Comparison of ENCODE assay signal across 8 mouse cellular contexts in genomic region chr8:110920773-110921277, GRCm38 (mm10). TPM values are rescaled to one million over a fixed set of nuclear protein-coding genes. Genes with fewer than 3 reads are reported as not detected.
DNase-seq lines count a peak whose midpoint lies in the region; ATAC-seq and TF ChIP-seq lines count a peak whose summit lies in the region.

No protein-coding gene starts in this region.

- no peak for DNase-seq in heart, postnatal 14 days
- DNase-seq in G1E (ENCODE audit: low spot score): no peak
- DNase-seq in forebrain, postnatal 0 days: no peak
- DNase-seq in yolk sac, embryonic 10.5 days (ENCODE audit: low spot score): no peak
- DNase-seq in adrenal gland, postnatal 4 days (ENCODE audit: low spot score in 2 of 2): no peak
- DNase-seq in cerebellum, postnatal 4 days (ENCODE audit: low spot score in 2 of 2): no peak

- peak overlapping the region; percentile 91 for H3K27ac ChIP-seq in heart, embryonic 12.5 days (ENCODE audit: poor library complexity, severe bottlenecking)
- 0 out of 2 replicates have a peak overlapping the region, but pooled peaks have one; percentile 76 for H3K27ac ChIP-seq in forebrain, postnatal 0 days (ENCODE audit: low read depth, low read length)
- no peak overlapping the region for H3K27ac ChIP-seq in macrophage

- peak overlapping the region; percentile 95 for H3K4me3 ChIP-seq in heart, embryonic 12.5 days
- H3K4me3 ChIP-seq in G1E (ENCODE audit: low read depth, low read length) (peak overlapping the region; percentile 88), macrophage (ENCODE audit: inconsistent target) (peak overlapping the region; percentile 54)
- peak overlapping the region; percentile 83 for H3K4me3 ChIP-seq in forebrain, postnatal 0 days (ENCODE audit: low read depth, low read length)

- no peaks in the 10 kb centered on the region for H3K27me3 ChIP-seq in heart, embryonic 12.5 days (replicated peaks)
- no peaks in the 10 kb centered on the region for H3K27me3 ChIP-seq in G1E (ENCODE audit: insufficient read depth, low read length)
- H3K27me3 ChIP-seq in forebrain, postnatal 0 days (ENCODE audit: insufficient read depth, low read length): no peaks in the 10 kb centered on the region

- H3K79me2 ChIP-seq in macrophage (ENCODE audit: inconsistent target): peaks cover 10% of the 10 kb centered on the region; the same call in 1 of the 2 replicates

- H3K4me1 ChIP-seq in heart, embryonic 12.5 days (replicated peaks): peaks cover 22% of the 10 kb centered on the region
- peaks cover 78% of the 10 kb centered on the region for H3K4me1 ChIP-seq in G1E (ENCODE audit: insufficient read depth, low read depth, low read length)
- peaks cover 14% of the 10 kb centered on the region for H3K4me1 ChIP-seq in forebrain, postnatal 0 days (ENCODE audit: insufficient read depth)

- peak overlapping the region; percentile 96 for H3K9ac ChIP-seq in heart, embryonic 12.5 days
- peak overlapping the region; percentile 83 for H3K9ac ChIP-seq in forebrain, postnatal 0 days

- H3K36me3 ChIP-seq in heart, embryonic 12.5 days: 0 out of 2 replicates have a peak, but pooled peaks cover 9% of the 10 kb centered on the region
- peaks cover 42% of the 10 kb centered on the region for H3K36me3 ChIP-seq in G1E (replicated peaks)
- H3K36me3 ChIP-seq in forebrain, postnatal 0 days (ENCODE audit: insufficient read depth): no peaks in the 10 kb centered on the region
- no peaks in the 10 kb centered on the region for H3K36me3 ChIP-seq in macrophage (ENCODE audit: inconsistent target)

- H3K4me2 ChIP-seq in heart, embryonic 12.5 days: peak overlapping the region; percentile 76
- H3K4me2 ChIP-seq in forebrain, postnatal 0 days (ENCODE audit: low read depth): peak overlapping the region; percentile 79

- no peaks in the 10 kb centered on the region for H3K9me3 ChIP-seq in heart, embryonic 12.5 days (replicated peaks)
- no peaks in the 10 kb centered on the region for H3K9me3 ChIP-seq in G1E (replicated peaks)
- H3K9me3 ChIP-seq in forebrain, postnatal 0 days (ENCODE audit: low read length): no peaks in the 10 kb centered on the region

- WGBS in heart, embryonic 12.5 days: 11% methylated on average over 3 of the region's 3 CpGs
- WGBS in forebrain, postnatal 0 days: 36% methylated on average over 3 of the region's 3 CpGs
- WGBS in macrophage (ENCODE audit: missing documents): 65% methylated on average over 3 of the region's 3 CpGs

- intact Hi-C loops in heart, postnatal 14 days (cut with DNase I): loop anchor here (5.0 kb wide), 1 partner anchor 46 kb away; no protein-coding TSS in a partner anchor

- TF ChIP-seq CTCF in G1E (IDR thresholded peaks at IDR 0.05; ENCODE audit: low read depth, low read length): no peak
- no peak for TF ChIP-seq CTCF in forebrain, postnatal 0 days (IDR thresholded peaks at IDR 0.05; ENCODE audit: low read depth)

- no peak for ATAC-seq in heart, embryonic 12.5 days (ENCODE audit: insufficient number of reproducible peaks, low FRiP score)
- ATAC-seq in G1E (ENCODE audit: extremely low read depth, insufficient number of reproducible peaks, low FRiP score, poor library complexity, severe bottlenecking): no peak
- no peak for ATAC-seq in forebrain, postnatal 0 days

RNA-seq across cellular contexts. Expression of gene St3gal2, which starts 1.1 kb away (rescaled TPM):
- polyA plus RNA-seq in heart, embryonic 12.5 days (2016; fragmentation: Nextera tagmentation; extraction: Ambion mirVana): 27.1 and 27.6 TPM in 2 replicates
- total RNA-seq in heart, postnatal 14 days (2021): 10 to 100 TPM; 32.6 to 33.0 TPM
- 94.4 and 95.8 TPM in 2 replicates for total RNA-seq in G1E (2014; fragmentation: Nextera tagmentation)
- 22.8 and 23.1 TPM in 2 replicates for total RNA-seq in G1E (2017)
- polyA plus RNA-seq in G1E (2012): 115 and 124 TPM in 2 replicates
- 27.4 and 30.7 TPM in 2 replicates for total RNA-seq in forebrain, postnatal 0 days (2014; rRNA removed)
- polyA plus RNA-seq in forebrain, postnatal 0 days (2015; fragmentation: Nextera tagmentation; extraction: Ambion mirVana): 16.0 and 22.1 TPM in 2 replicates
- total RNA-seq in macrophage (2018; cell fraction: chromatin; rRNA removed): 10 to 100 TPM in 6 of 26 experiments, 1 to 10 TPM in 18, under 1 TPM in 2; 0.75 to 16.6 (median 7.2) TPM
- total RNA-seq in macrophage (2018; cell fraction: cytosol; rRNA removed): 10 to 100 TPM in 13 of 26 experiments, 1 to 10 TPM in 13; 5.5 to 18.8 (median 10.5) TPM
- 10 to 100 TPM in 13 of 26 experiments, 1 to 10 TPM in 13; 5.3 to 20.5 (median 9.8) TPM for total RNA-seq in macrophage (2018; cell fraction: nucleus; rRNA removed)
- 9.6 to 11.1 TPM (median 11.0 TPM) in 3 replicates for polyA plus RNA-seq in macrophage (2018)
- total RNA-seq in adrenal gland, postnatal 4 days (2021): 10 to 100 TPM; 26.8 to 30.5 TPM

RNA-seq across cellular contexts. Expression of gene Fuk, which starts 18.5 kb away (rescaled TPM):
- 10.0 and 10.2 TPM in 2 replicates for polyA plus RNA-seq in heart, embryonic 12.5 days (2016; fragmentation: Nextera tagmentation; extraction: Ambion mirVana)
- total RNA-seq in heart, postnatal 14 days (2021): 1 to 10 TPM; 6.2 to 6.3 TPM
- 6.8 and 7.1 TPM in 2 replicates for total RNA-seq in G1E (2014; fragmentation: Nextera tagmentation)
- total RNA-seq in G1E (2017): 8.9 and 9.8 TPM in 2 replicates
- 15.6 and 17.5 TPM in 2 replicates for polyA plus RNA-seq in G1E (2012)
- total RNA-seq in forebrain, postnatal 0 days (2014; rRNA removed): 8.8 and 12.4 TPM in 2 replicates
- 3.5 and 4.5 TPM in 2 replicates for polyA plus RNA-seq in forebrain, postnatal 0 days (2015; fragmentation: Nextera tagmentation; extraction: Ambion mirVana)
- 10 to 100 TPM in 12 of 26 experiments, 1 to 10 TPM in 14; 1.2 to 21.5 (median 9.8) TPM for total RNA-seq in macrophage (2018; cell fraction: chromatin; rRNA removed)
- total RNA-seq in macrophage (2018; cell fraction: cytosol; rRNA removed): 1 to 10 TPM in 25 of 26 experiments, under 1 TPM in 1; 0.91 to 3.1 (median 1.9) TPM
- 10 to 100 TPM in 3 of 26 experiments, 1 to 10 TPM in 23; 1.5 to 11.5 (median 5.2) TPM for total RNA-seq in macrophage (2018; cell fraction: nucleus; rRNA removed)
- 1.5 to 3.6 TPM (median 2.4 TPM) in 3 replicates for polyA plus RNA-seq in macrophage (2018)
- total RNA-seq in adrenal gland, postnatal 4 days (2021): 10 to 100 TPM in 1 of 2 experiments, 1 to 10 TPM in 1; 8.9 to 10.9 TPM
